Mouse (Mus musculus) MEL (cell line): Measurements from ENCODE around the gene Ptprf.

ENCODE experiments used
- CTCF ChIP-seq, 3 experiments: IDR thresholded peaks in 2 of 3; conservative IDR thresholded peaks in 1 of 3; 2 replicates each; pipeline ENCODE4 v1.5.1; 2011 to 2012; ENCODE audit warnings: low read length in 3 of 3, low read depth in 2 of 3, mild to moderate bottlenecking in 2 of 3, improper control_type of control experiment in 1 of 3, inconsistent platforms in 1 of 3, mixed read lengths in 1 of 3, moderate library complexity in 1 of 3; ENCODE audit not compliant: control insufficient read depth in 1 of 3, insufficient read depth in 1 of 3, poor library complexity in 1 of 3, severe bottlenecking in 1 of 3
- GATA1 ChIP-seq: IDR thresholded peaks from 2 replicates; pipeline ENCODE4 v1.6.1; 2011; ENCODE audit warnings: low read depth, low read length, improper control_type of control experiment
- TCF12 ChIP-seq: IDR thresholded peaks from 2 replicates; pipeline ENCODE4 v1.6.1; 2014; ENCODE audit warnings: low read depth, mild to moderate bottlenecking, inconsistent platforms, low read length, improper control_type of control experiment, moderate library complexity
- ZMIZ1 ChIP-seq: IDR thresholded peaks from 2 replicates; pipeline ENCODE4 v1.6.1; 2012; ENCODE audit warnings: low read depth, mild to moderate bottlenecking, inconsistent platforms, low read length, improper control_type of control experiment, moderate library complexity
- ZNF384 ChIP-seq: IDR thresholded peaks from 2 replicates; pipeline ENCODE4 v1.6.1; 2012; ENCODE audit warnings: low read depth, mild to moderate bottlenecking, inconsistent platforms, low read length, improper control_type of control experiment

GRCm38 (mm10) chr4:118233886-118234285 is 57.3 kb downstream of the Ptprf start:
- TF ChIP-seq GATA1: no peak
- no peak for TF ChIP-seq ZNF384
- TF ChIP-seq CTCF (IDR thresholded peaks at IDR 0.05 in 2 of 3, conservative IDR thresholded peaks at IDR 0.05 in 1 of 3; ENCODE audit: control insufficient read depth in 1 of 3, insufficient read depth in 1 of 3, low read depth in 2 of 3, low read length in 3 of 3, poor library complexity in 1 of 3, severe bottlenecking in 1 of 3): no peak
- no peak for TF ChIP-seq TCF12
- no peak for TF ChIP-seq ZMIZ1
